Mouse (Mus musculus) lung, postnatal 25 days (tissue): ENCODE data around the gene Lsm12.
A peak's percentile ranks its signal among the peaks of the same experiment; 100 is the strongest.
"Not testable (repeated sequence)": the region's sequence is repeated elsewhere in the genome, so short reads cannot be mapped to it uniquely, and the experiment has no call there.

ENCODE experiments used
- DNase-seq: peaks from one replicate; pipeline ENCODE4 v3.0.0; 2022; ENCODE audit warnings: low spot score

Lsm12 gene

DNA sequence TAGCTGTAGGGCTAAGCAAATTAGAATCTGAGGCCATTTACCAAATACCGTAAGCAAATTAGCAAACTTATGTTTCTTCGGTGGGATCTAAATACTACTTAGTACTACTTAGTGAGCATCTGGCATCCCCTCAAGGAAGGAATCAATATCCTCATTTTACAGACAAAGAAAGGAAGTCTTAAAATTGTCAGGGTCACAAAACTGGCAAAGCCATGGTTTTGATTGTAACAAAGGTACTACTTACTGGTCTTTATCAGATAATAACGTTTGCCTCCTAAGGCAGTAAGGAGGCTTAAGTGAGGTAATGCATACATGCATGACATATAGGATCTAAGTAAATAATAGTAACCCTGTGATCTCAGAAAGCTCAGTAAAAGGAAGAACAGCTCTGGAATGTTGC, 581 bp upstream of the Lsm12 start:
- DNase-seq, result no peak

DNA sequence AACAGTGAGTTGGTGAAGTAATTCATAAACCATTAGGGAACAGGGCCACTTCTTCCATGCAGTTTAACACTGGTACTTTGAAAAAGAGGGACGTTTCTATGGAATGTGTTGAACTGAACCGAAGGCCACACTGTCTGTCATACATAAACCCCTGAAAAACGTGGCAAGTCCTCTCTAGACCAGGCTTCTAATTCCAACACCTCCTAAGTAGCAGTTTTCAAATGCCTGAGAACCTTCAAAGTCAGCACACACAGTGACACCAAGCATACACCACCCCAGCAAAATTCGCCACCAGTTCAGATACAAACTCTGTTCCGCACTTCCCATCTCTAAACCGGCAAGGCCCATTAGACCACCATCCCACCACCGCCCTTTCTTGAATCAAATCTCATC, 847 bp downstream of the Lsm12 start:
- no peak for DNase-seq

DNA sequence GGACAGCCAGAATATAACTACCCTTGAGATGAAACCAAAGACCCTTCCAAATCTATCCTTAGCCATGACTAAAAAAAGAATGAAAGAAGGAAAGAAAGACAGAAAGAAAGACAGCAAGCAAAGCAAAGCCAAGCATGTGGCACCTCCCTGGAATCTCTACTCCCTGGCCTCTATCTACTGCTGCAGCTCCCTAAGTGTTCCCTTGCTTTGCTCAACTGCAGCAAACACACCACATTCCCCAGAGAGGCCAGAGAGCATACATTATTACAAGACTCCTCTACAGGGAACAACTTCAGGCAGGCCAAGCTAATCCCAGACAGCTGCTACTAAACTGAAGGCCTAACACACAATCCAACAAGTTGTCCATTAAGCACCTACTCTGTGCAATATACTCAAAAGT, 5.3 kb downstream of the Lsm12 start:
- DNase-seq, result no peak

DNA sequence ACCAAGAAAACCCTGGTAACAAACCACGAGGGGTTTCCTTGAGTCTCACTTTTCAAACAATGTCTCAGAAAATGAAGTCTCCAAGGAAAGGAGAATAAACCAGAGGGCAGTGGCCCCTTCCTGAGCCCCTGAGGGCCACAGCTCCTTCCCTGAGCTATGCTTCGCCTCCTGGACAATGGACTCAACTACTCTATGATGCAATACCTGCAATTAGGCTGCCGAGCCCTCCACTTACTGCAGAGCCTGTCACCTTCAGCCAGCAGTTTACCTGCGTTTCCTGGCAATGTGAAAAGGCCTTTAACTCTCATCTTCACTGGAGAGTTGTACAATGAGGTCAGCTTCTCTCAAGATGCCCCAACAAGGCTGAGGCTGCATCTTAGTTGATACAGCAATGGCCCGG, 16.4 kb downstream of the Lsm12 start:
- DNase-seq, result peak; percentile 25

DNA sequence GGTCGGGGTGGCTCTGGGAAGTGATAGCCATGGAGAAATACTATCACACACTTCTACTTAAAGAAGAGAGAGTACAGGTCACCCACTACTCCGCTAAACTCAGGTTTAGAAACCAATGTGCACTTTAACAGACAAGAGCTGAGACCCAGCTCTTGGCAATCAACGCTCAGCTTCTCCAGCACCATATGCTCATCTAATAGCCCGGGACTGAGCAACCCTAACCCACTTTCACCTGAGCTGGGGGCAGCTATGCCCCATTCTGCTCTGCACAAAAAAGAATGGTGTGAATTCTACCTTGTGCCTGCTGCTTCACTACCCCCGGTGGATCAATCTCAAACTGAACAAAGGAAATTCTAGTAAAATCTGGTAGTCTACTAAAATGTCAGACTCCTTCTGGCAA, 17.6 kb downstream of the Lsm12 start:
- DNase-seq, result no peak

DNA sequence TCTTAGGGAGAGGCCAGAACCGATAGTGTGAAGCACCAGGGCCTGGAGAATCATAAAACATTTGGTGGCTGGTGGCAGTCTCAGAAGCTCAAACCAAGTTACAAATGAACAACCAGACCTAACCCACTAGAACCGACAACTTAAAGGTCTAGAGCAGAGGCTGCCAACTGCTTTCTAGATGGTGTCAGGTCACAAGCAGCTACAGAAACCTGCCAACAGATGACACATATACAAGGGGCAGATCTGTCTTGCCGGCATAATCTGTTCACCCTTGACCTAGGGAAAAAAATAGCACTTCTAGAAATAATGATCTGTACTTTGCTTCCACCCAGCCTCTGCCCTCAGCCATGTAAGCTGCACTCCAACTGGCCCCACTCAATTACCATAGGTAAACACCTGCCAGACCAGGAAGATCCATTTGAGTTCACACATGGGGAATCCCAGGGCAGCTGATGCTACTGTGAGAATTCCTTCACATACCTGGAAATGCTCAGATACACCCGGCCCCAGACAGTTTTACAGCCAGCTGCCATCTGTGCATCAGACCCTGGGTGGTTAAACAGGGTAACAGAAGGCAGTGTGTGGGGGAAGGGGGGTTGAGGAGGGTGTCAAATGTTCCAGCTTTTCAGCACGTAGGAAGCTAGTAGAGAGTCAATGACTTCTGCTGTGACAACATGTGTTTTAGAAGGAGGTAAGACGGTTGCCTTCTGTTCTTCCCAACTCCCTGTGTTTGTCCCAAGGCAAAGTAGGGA, 18.9 kb downstream of the Lsm12 start:
- DNase-seq, result no peak

DNA sequence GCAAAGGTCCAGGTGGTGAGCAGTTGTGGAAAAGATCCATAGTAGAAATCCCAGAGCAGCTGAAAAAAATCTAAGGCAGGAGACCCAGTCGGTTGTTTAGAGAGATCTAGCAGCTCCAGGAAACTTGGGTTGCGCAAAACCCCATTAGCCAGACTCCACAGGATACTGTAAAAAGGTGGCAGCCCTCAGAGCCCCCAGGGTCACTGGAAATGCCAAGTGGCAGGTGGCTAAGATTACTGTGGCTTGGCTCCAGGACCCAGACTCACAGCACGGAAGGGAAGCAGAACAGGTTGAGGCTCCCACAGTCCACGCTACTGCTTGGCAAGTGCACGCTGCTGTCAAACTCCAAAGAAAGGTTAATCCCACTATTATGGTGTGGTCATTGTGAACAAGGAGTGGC, 25.3 kb downstream of the Lsm12 start:
- DNase-seq, result no peak

DNA sequence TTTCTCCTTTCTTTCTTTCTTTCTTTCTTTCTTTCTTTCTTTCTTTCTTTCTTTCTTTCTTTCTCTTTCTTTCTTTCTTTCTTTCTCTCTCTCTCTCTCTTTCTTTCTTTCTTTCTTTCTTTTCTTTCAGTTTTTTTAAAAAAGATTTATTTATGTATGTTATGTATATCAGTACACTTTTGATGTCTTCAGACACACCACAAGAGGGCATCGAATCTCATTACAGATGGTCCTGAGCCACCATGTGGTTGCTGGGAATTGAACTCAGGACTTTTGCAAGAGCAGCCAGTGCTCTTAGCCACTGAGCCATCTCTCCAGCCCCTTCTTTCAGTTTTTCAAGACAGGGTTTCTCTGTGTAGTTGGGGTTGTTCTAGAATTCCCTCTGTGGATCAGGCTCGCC, 27.1 kb downstream of the Lsm12 start:
- DNase-seq, result not testable (repeated sequence)

DNA sequence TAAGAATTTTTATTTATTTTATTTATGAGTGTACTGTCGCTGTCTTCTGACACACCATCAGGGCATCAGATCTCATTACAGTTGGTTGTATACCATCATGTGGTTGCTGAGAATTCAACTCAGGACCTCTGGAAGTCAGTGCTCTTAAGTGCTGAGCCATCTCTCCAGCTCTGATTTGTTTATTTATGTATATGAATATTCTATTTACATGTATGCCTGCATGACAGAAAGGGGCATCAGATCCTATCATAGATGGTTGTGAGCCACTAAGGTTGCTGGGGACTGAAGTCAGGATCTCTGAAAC, 28.4 kb downstream of the Lsm12 start:
- DNase-seq, result no peak

DNA sequence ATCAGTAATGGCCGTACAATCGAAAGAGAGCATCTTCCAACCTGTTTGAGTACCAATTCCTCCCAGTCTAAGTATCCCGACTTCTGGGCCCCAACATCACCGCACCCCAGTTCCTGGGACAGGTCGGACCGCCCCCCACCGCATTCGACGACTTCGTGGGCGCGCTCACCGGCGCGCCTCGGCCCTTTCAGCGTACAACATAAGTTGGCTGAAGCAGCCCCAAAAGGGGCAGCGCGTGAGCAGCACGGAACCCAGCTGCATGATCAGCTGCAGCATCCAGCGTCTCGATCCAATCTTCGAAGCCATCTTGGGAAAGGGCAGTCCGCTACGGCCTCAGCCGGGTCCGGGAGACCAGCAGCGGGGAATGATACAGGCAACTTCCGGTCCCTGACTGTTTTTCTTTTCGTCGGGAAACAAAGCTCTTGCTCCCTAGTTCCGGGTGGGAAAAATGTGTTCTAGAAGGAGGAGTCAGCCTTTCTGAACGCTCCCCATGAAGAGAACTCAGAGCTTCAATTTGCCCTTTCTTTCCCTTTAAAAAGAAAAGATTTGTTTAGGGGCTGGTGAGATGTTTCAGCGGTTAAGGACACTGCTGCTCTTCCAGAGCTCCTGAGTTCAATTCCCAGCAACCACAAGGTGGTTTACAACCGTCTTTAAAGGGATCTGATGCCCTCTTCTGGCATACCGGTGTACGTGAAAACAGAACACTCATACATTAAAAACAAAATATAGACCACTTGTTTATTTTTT, 28.9 kb downstream of the Lsm12 start, which contains the start of gene Tmem101:
TSS of gene Tmem101 (minus strand) at position 366 of the 747 bp plus-strand sequence.
- DNase-seq, result peak; percentile 92

DNA sequence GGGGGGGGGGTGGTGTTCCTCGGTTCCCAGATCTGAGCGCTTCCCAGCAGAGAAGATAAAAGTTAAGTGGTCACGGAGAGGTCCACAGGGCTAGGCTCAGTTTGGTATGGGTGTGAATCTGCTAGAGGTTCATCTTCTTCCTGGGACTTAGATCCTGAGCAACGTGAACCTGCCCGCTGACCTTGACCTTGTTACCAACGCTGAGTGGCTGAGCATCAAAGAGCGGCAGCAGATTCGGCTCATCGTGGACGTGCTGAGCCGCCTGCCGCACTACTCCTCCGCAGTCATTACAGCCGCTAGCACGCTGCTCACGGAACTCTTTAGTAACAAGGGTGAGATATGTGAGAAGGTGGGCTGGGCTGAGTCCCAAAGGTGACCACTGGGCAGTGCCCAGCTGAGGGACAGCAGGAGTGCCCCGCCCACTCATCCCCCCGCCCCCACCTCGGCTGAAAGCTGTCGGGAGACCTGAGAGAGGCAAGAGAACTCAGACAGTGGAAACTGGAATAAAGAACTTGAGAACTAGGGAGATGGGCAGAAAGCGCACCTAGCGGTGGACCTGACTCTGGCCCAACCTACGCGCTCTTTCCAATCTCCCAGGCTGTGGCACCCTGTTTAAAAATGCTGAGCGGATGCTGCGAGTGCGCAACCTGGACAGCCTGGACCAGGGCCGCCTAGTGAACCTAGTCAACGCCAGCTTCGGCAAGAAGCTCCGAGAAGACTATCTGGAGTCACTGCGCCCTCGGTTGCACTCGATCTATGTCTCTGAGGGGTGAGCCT, 37.7 kb downstream of the Lsm12 start:
- DNase-seq, result no peak

DNA sequence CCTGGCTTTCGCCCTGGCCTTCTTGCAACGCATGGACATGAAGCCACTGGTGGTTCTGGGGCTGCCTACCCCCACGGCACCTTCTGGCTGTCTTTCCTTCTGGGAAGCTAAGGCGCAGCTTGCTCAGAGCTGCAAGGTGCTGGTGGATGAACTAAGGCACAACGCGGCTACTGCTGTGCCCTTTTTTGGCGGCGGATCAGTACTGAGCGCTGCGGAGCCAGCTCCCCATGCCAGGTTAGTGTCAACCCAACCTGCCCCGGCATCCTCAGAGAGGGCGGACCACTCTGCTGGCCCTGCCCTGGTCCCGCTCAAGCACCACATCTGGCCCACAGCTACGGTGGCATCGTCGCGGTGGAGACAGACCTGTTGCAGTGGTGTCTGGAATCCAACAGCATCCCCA, 38.6 kb downstream of the Lsm12 start:
- DNase-seq, result no peak

DNA sequence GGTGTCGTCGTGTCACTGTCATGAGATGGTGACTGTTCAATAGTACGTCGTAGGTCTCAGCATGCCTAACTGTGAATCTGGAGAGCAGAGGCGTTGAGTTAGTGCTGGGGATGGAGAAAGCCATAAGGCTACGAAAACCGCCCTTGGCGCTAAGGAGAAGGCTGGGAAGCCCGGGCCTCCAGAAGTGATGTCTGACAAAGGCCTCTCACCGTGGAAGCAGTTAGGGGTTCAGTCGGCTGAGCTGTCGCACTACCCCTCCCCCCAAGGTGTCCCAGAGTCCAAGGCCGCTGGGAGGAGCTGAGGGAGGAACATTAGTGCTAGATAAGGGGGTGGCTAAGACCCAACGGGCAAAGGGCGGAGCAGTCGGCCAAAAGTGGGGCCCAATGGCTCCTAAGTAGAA, 39.1 kb downstream of the Lsm12 start:
- no peak for DNase-seq

DNA sequence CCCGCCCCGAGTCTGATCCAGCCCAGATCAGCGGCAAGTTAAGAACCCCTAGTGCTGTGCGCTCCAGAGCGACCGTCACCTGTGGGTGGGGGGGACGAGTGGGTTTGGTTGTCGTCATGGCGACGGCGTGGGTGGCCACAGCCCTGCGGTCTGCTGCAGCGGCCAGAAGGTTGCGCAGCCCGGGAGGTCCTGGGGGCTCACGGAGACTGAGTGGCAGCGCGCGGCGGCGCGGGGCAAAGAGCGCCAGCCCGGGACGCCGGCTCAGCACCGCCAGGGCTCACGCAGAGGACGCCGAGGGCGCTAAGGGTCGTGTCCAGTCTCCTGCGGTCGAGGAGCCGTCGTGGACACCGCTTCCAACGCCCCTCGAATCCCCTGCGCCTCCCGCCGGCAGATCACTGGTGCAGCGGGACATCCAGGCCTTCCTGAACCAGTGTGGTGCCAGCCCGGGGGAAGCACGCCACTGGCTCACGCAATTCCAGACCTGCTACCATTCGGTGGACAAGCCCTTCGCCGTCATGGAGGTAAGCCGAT, 39.6 kb downstream of the Lsm12 start, which contains the start of gene Nags:
TSS of gene Nags (plus strand) at position 43 of the 531 bp plus-strand sequence.
- DNase-seq, result no peak

DNA sequence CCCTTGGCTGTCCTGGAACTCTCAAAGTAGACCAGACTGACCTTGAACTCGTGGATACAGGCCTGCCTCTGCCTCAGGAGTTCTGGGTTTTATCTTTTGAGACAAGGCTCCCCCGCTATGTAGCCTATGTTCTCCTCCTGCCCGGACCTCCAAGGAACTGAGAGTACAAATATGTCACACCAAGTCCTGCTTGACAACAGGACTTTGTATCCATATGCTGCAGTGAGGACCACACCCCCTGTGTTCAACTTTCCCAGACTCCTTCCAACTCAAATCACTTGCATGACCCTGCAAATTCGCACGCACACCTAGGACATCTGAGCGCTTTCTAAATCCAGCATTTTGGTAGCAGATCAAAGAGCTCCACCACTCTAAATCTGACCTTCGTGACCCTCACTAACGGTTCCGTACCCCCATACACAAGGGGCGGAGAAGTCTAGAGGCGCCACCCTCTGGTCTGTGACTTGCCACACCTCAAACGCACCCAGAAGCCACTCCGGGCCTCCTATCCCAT, 40.1 kb downstream of the Lsm12 start:
- no peak for DNase-seq

DNA sequence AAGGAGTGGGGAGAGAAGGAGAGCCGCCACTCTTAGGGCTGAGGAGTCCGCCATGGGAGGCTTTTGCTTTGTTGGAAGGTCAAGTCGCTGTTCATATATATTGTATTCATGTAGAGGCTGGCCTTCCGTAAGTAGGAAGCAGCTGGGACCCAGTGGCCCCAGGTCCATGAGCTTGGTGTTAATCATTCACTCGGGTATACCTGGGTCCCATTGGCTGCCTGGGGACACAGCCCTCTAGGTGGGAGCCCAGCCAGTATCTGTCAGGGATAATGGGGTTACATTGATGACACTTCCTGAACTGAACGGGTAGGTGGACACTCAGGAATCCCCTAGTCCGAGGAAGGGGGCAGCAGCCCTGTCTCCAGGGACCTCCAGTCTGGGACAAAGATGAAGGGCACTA, 42.7 kb downstream of the Lsm12 start:
- no peak for DNase-seq

DNA sequence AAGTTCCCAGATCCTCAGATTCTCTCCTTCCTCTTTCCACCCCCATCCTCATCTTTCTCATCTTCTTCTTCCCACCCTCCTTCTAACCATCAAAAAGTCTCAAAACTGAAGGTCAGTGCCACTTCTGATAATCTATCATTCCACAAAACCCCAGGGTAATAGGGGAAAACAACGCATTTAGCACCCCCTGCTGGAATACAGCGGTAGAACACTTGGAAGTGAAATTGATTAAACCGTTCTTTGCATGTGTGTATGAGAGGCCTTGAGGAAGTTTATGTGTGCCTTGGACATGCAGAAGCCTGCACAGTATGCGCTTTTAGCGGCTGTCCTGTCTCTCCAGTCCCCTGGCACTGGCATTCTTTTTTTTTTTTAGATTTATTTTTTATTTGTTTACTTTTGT, 44.6 kb downstream of the Lsm12 start:
- DNase-seq, result peak; percentile 50

DNA sequence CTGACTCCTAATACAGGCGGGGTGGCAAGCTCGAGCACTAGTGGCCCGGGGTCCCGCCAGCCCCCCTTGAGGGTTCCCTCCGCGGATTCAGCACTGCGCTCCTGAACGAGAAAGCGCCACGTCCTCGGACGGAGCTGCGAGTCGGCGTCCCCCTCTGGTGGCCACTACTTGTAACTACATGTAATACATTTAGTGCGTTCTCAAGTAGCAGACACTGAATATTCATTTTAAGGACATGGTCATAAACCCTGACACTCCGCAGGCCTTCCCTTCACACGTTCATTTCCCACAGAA, 46.7 kb downstream of the Lsm12 start:
- DNase-seq, result peak; percentile 65

DNA sequence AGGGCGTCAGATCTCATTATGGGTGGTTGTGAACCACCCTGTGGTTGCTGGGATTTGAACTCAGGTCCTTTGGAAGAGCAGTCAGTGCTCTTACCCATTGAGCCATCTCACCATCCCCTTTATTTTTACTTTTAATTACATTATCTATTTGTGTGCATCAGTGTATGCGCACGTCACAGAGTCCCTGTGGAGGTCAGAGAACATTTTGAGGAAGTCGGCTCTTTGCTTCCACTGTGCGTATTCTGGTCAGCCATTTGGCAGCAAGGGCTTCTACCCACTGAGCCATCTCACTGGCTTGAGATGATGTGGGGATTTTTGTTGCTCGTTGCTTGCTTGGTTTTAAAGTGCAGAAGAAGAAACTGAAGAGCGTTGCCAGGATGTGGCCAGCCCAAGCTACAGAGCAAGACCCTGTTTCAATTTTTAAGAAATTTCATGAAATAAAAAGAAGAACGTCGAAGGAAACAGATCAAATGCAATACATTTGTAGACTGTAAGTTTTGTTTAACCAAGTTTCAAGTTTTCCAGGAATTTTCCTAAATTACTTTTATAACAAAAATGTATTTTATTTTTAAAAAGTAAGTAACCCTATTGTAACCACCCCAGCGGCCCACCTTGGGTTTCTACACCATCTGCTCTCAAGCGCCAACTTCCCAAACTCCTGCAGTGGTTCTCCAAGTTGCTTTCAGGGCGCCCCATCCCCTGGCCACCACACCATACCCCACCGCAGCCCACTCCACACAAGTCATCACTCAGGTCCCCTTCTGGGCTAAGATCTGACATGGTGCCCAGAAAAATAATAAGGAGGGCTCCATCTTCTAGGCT, 47.3 kb downstream of the Lsm12 start:
- no peak for DNase-seq

DNA sequence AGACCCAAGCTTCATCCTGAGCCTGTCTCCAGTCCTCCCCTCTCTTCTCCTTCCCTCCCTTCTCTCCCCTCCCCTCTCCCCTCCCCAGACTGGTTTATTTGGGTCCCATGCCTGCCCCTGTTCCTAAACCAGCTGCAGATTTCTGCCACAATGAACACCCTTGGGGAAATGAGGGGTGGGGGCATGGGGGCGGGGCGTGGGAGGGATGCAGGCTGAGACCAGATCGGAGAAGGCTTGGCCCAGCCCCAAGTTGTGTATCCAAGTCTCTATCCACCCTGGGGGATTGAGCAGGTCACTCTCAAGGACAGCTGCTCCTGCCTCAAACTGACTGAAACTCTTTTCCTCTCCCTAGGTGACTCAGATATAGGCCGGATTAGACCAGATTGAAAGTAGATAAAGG, 50.6 kb downstream of the Lsm12 start:
- DNase-seq, result no peak

DNA sequence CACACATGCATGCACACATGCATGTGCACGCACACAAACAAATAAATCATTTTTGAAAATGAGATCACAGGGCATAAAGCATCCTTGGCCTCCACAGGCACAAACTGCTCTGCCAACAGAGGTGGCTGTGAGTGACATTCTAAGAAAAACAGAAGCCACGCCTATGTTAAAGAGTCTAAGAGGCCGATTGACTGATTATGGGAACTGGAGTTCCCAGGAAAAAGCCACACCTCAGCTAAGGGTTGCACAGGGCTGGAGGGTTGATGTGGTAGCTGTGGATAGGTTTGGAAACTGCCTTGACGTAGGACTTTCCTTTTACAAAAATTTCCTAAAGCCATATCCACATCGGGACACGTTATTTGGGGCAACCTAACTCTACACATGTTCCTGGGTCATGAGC, 67.7 kb downstream of the Lsm12 start:
- DNase-seq, result no peak

DNA sequence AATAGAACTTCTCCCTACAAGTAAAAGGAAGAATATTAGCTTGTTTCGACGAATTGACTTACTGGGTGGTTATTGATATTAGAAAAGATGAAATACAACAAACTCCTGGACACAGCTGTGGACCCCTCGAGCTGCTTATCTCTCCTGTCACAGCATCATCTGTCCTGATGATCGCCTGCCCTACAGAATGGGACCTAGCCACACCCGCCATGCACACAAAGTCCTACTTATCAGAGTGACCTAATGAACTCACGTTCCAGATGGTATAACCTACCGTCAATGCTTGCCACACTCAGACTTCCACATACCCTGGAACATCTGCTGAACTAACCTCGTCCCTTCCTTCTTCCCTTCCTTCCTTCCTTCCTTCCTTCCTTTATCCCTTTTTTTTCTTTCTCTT, 68.9 kb downstream of the Lsm12 start:
- no peak for DNase-seq
